Mouse (Mus musculus): ENCODE measurements at regions not wholly inside any gene's neighbourhood (a gene's known extent, or its start where the extent isn't known, plus 50 kb on each side); places are given as distances from the start of the nearest gene placed in this dataset.

DNA sequence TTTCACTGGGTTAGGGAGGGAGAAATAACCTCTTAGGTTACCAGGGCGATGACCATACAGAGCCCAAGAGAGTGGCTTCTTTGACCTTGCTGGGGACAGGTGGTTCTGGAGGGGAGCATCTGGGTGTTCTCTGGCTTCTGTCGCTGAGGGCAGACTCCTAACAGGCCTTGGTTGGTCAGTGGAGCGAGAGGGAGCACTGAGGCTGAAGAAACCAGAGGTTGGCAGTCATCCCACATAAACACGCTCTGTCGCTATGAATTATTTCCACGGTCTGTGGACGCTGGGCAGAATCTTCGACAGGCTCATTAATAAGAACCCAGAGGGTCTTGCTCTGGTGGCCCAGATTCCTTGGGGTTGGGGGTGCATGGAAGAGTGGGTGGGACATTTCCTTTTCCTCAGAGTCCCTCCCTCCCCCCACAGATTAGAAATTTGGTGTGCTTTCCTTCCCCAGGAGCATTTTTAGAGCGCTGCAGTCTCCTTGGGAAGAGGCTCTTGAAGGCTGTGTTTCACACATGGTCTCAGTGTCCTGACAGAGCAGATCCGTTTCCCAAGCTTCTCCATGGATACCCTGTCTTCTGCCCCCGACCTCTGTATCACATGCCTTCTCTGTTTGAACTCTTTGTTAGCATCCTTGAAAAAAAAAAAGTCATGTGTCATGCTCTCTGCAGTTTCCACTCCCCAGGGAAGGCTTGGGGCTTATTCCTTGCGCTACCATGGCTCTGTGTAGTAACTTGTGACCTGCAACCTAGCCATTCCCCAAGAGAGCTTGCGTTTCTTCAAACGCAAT, 190.1 kb downstream of the 4933412E24Rik start:
- TF ChIP-seq FOSL1 (IDR thresholded peaks at IDR 0.05; ENCODE audit: insufficient read depth, low read length, poor library complexity, severe bottlenecking), result no peak
- no peak for TF ChIP-seq CEBPB (IDR thresholded peaks at IDR 0.05; ENCODE audit: low read depth)
- TF ChIP-seq CTCF (IDR thresholded peaks at IDR 0.05; ENCODE audit: control insufficient read depth, insufficient read depth, insufficient read length), result no peak

Data from C2C12 (cell line).